Mouse (Mus musculus): ENCODE results near the gene Sec14l3. TPM values are rescaled to one million over a fixed set of nuclear protein-coding genes. Genes with fewer than 3 reads are reported as not detected.

Gene Sec14l3
- polyA plus RNA-seq, 1 experiment from 2014 or later: 0.25 TPM

- Histone ChIP-seq H3K9ac (no peak overlapping the region), H3K27me3 (no peaks in the 10 kb centered on the region; the same call in 1 of the 2 replicates), H3K27ac (replicated peaks) (no peak overlapping the region), H3K9me3 (no peaks in the 10 kb centered on the region), H3K36me3 (no peaks in the 10 kb centered on the region), H3K4me3 (no peak overlapping the region), H3K4me1 (replicated peaks) (no peaks in the 10 kb centered on the region), H3K4me2 (no peak overlapping the region)
- no peak for ATAC-seq (ENCODE audit: low read depth)
- WGBS: 64% methylated on average over 18 of the region's 18 CpGs
Measured at GRCm38 (mm10) chr11:4035116-4035892, 29.3 kb upstream of the Sec14l3 start.

- Histone ChIP-seq H3K27ac (replicated peaks) (no peak overlapping the region), H3K4me1 (replicated peaks) (no peaks in the 10 kb centered on the region), H3K36me3 (no peaks in the 10 kb centered on the region), H3K4me3 (no peak overlapping the region), H3K9ac (no peak overlapping the region), H3K9me3 (no peaks in the 10 kb centered on the region), H3K27me3 (no peaks in the 10 kb centered on the region; the same call in 1 of the 2 replicates), H3K4me2 (no peak overlapping the region)
- WGBS: 86% methylated on average over 6 of the region's 6 CpGs
- no peak for ATAC-seq (ENCODE audit: low read depth)
Measured at GRCm38 (mm10) chr11:4035916-4036315, 28.7 kb upstream of the Sec14l3 start.

- Histone ChIP-seq H3K4me3 (no peak overlapping the region), H3K9me3 (no peaks in the 10 kb centered on the region), H3K4me2 (no peak overlapping the region), H3K27ac (replicated peaks) (no peak overlapping the region), H3K4me1 (replicated peaks) (no peaks in the 10 kb centered on the region), H3K36me3 (no peaks in the 10 kb centered on the region), H3K27me3 (no peaks in the 10 kb centered on the region; the same call in 1 of the 2 replicates), H3K9ac (no peak overlapping the region)
- ATAC-seq (ENCODE audit: low read depth): no peak
- 76% methylated on average over 9 of the region's 9 CpGs for WGBS
Measured at GRCm38 (mm10) chr11:4036365-4037084, 28.1 kb upstream of the Sec14l3 start.

DNA sequence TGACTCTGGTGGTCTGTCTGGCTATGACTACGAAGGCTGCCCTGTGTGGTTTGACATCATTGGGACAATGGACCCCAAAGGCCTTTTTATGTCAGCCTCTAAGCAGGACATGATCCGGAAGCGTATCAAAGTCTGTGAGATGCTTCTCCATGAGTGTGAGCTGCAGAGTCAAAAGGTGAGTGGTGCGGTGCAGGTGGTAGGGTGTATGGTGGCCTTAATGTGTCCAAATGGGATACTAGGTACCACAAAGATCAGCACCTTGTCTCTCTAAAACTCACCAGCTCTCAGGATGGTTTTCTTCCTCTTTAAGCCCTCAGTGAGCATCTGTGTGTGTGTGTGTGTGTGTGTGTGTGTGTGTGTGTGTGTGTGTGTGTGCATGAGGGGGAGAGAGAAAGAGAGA lies 24.7 kb upstream of the Sec14l3 start:
- Histone ChIP-seq H3K36me3 (no peaks in the 10 kb centered on the region), H3K27me3 (no peaks in the 10 kb centered on the region), H3K4me3 (no peak overlapping the region), H3K4me2 (no peak overlapping the region), H3K9me3 (no peaks in the 10 kb centered on the region), H3K27ac (replicated peaks) (no peak overlapping the region), H3K9ac (no peak overlapping the region), H3K4me1 (replicated peaks) (no peaks in the 10 kb centered on the region)
- 94% methylated on average over 4 of the region's 4 CpGs for WGBS
- no peak for ATAC-seq (ENCODE audit: low read depth)

GRCm38 (mm10) chr11:4041123-4041625 lies 23.5 kb upstream of the Sec14l3 start:
- H3K9ac ChIP-seq: no peak overlapping the region
- no peak overlapping the region for H3K4me2 ChIP-seq
- H3K9me3 ChIP-seq: no peaks in the 10 kb centered on the region
- ATAC-seq (ENCODE audit: low read depth): no peak
- H3K27me3 ChIP-seq: no peaks in the 10 kb centered on the region
- H3K36me3 ChIP-seq: no peaks in the 10 kb centered on the region
- no peak overlapping the region for H3K4me3 ChIP-seq
- no peak overlapping the region for H3K27ac ChIP-seq (replicated peaks)
- whole genome bisulfite sequencing: 84% methylated on average over 6 of the region's 6 CpGs
- H3K4me1 ChIP-seq (replicated peaks): no peaks in the 10 kb centered on the region

DNA sequence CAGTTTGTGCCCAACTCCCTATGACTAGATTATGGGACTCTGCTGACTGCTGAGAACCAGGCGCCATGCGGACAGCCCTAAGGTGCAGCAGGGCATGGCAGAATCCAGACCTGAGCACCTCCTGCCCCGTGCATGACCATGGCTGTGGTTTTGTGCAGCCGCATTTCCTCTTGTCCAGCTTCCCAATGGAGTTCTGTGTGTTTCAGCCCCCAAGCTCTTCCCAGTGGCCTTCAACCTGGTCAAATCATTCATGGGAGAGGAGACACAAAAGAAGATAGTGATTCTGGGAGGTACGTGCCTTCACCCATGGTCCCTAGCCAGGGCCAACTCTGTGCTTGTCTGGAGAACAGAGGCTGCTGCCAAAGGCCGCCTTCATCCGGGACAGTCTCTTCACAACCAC lies 21.6 kb upstream of the Sec14l3 start:
- H3K27me3 ChIP-seq: no peaks in the 10 kb centered on the region
- H3K9ac ChIP-seq: no peak overlapping the region
- ATAC-seq (ENCODE audit: low read depth): no peak
- no peak overlapping the region for H3K4me3 ChIP-seq
- no peaks in the 10 kb centered on the region for H3K4me1 ChIP-seq (replicated peaks)
- WGBS: 89% methylated on average over 7 of the region's 7 CpGs
- H3K4me2 ChIP-seq: no peak overlapping the region
- H3K9me3 ChIP-seq: no peaks in the 10 kb centered on the region
- no peak overlapping the region for H3K27ac ChIP-seq (replicated peaks)
- no peaks in the 10 kb centered on the region for H3K36me3 ChIP-seq

- Histone ChIP-seq H3K4me1 (replicated peaks) (no peaks in the 10 kb centered on the region), H3K9me3 (peaks cover 5% of the 10 kb centered on the region; the same call in 1 of the 2 replicates), H3K27ac (replicated peaks) (no peak overlapping the region), H3K36me3 (no peaks in the 10 kb centered on the region), H3K4me2 (no peak overlapping the region), H3K9ac (no peak overlapping the region), H3K4me3 (no peak overlapping the region), H3K27me3 (no peaks in the 10 kb centered on the region)
- ATAC-seq (ENCODE audit: low read depth): no peak
- 76% methylated on average over 5 of the region's 5 CpGs for WGBS
Measured at GRCm38 (mm10) chr11:4046526-4046925, 18.1 kb upstream of the Sec14l3 start.

DNA sequence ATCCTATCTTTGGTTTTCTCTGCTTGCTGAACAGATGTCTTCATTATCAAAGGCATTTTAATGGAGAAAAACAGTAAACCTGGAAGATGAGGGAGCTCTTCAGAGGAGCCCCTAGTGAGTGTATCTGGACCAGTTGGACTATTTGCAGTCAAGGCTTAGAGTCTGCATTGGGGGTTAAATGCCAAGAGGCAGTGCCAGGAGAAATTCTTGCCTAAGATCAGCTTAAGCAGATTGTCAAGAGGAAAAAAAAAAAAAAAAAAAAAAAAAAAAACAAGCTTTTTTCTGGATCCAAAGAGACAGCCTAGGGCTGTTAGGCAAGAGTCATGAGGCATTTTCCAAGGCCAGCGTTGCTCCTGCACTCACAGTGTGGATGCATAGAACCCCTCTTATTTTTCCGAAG lies 16.9 kb upstream of the Sec14l3 start:
- Histone ChIP-seq H3K27me3 (no peaks in the 10 kb centered on the region), H3K36me3 (no peaks in the 10 kb centered on the region), H3K9me3 (peaks cover 5% of the 10 kb centered on the region; the same call in 1 of the 2 replicates), H3K4me2 (no peak overlapping the region), H3K9ac (no peak overlapping the region), H3K4me3 (no peak overlapping the region), H3K4me1 (replicated peaks) (no peaks in the 10 kb centered on the region), H3K27ac (replicated peaks) (no peak overlapping the region)
- WGBS: 92% methylated on average over 2 of the region's 2 CpGs
- ATAC-seq (ENCODE audit: low read depth): no peak

GRCm38 (mm10) chr11:4048438-4048837 lies 16.2 kb upstream of the Sec14l3 start:
- Histone ChIP-seq H3K4me1 (replicated peaks) (no peaks in the 10 kb centered on the region), H3K27me3 (no peaks in the 10 kb centered on the region), H3K9ac (no peak overlapping the region), H3K36me3 (no peaks in the 10 kb centered on the region), H3K27ac (replicated peaks) (no peak overlapping the region), H3K9me3 (peaks cover 5% of the 10 kb centered on the region; the same call in 1 of the 2 replicates), H3K4me3 (no peak overlapping the region), H3K4me2 (no peak overlapping the region)
- no peak for ATAC-seq (ENCODE audit: low read depth)
- 91% methylated on average over 6 of the region's 6 CpGs for WGBS

DNA sequence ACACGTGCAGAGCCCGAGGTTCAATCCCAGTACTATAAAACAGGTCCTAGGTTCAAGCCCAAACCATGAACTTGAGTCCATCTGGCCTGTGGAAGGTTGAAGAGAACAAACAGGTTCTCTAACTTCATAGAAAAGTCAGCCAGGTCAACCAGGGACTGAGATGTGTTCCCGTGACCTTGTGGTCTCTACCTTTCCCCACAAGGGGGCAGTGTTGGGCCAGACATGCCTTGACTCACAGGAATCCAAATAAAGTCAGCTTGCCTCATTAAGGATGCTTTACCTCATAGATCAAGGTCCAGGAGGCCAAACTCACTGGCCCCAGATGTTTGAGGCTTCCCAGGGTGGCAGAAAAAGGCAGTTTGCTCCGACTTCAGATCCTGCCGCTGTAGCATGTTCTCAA lies 11.1 kb upstream of the Sec14l3 start:
- H3K9me3 ChIP-seq: peaks cover 1% of the 10 kb centered on the region; the same call in 1 of the 2 replicates

GRCm38 (mm10) chr11:4060866-4061575 lies 3.6 kb upstream of the Sec14l3 start:
- ATAC-seq (ENCODE audit: low read depth): no peak
- H3K4me2 ChIP-seq: no peak overlapping the region
- no peaks in the 10 kb centered on the region for H3K9me3 ChIP-seq
- no peak overlapping the region for H3K4me3 ChIP-seq
- no peaks in the 10 kb centered on the region for H3K4me1 ChIP-seq (replicated peaks)
- no peak overlapping the region for H3K9ac ChIP-seq
- no peaks in the 10 kb centered on the region; the same call in 1 of the 2 replicates for H3K27me3 ChIP-seq
- WGBS: 80% methylated on average over 5 of the region's 5 CpGs
- no peak overlapping the region for H3K27ac ChIP-seq (replicated peaks)
- H3K36me3 ChIP-seq: no peaks in the 10 kb centered on the region

More for the DNA sequence above, 11.1 kb upstream of the Sec14l3 start:
- Histone ChIP-seq H3K36me3 (no peaks in the 10 kb centered on the region), H3K4me1 (replicated peaks) (no peaks in the 10 kb centered on the region), H3K27ac (replicated peaks) (no peak overlapping the region), H3K9ac (no peak overlapping the region), H3K27me3 (no peaks in the 10 kb centered on the region), H3K4me2 (no peak overlapping the region), H3K4me3 (no peak overlapping the region)
- no peak for ATAC-seq (ENCODE audit: low read depth)
- WGBS: 20% methylated on average over 5 of the region's 5 CpGs

DNA sequence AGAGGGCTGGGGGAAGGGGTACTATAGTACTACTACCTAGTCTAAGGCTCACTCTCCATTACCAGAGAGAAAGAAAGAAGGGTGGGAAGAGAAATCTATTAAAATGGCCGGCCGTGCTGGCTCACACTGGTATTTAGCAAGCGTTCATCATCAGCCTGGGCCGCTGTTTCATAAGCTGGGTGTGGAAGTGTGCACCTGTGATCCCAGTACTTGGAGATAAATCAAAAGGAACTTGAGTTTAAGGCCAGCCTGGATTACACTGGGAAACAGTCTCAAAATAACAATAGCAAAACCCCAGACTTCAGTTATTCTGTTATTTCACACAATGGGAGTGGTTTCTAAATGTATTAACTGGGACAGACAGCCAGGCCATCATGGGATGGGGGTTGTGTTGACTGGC lies 2.1 kb upstream of the Sec14l3 start:
- Histone ChIP-seq H3K27me3 (no peaks in the 10 kb centered on the region; the same call in 1 of the 2 replicates), H3K4me2 (no peak overlapping the region), H3K4me1 (replicated peaks) (no peaks in the 10 kb centered on the region), H3K36me3 (no peaks in the 10 kb centered on the region), H3K4me3 (no peak overlapping the region), H3K9ac (no peak overlapping the region), H3K9me3 (no peaks in the 10 kb centered on the region), H3K27ac (replicated peaks) (no peak overlapping the region)
- WGBS: 88% methylated on average over 4 of the region's 4 CpGs
- ATAC-seq (ENCODE audit: low read depth): no peak
